Mouse (Mus musculus) thymus, adult 18-20 months (tissue): Measurements from ENCODE around the gene Gramd1c.

Source experiments
- DNase-seq, 2 experiments: peaks; one replicate each; pipeline ENCODE4 v3.0.0; 2022; ENCODE audit warnings: mixed read lengths in 2 of 2

Gene Gramd1c

DNA sequence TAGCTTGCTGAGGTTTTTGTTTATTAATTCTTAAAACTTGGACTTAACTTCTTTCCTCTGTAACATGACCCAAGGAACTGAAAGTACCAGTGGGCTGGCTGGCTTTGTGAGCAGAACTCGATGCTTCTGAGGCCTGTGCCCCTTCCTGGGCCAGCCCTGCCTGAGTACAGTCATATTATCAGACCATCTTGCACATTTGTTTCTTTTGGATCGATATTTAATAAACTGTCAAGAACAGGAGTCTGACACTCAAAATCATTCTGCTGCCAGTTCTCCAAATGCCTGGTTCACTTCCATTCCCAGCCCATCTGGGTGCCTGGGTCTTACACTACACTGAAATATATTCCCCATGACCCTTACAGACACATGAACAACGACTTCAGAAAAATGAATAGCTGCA lies 117.3 kb downstream of the Gramd1c start:
- DNase-seq: no peak

DNA sequence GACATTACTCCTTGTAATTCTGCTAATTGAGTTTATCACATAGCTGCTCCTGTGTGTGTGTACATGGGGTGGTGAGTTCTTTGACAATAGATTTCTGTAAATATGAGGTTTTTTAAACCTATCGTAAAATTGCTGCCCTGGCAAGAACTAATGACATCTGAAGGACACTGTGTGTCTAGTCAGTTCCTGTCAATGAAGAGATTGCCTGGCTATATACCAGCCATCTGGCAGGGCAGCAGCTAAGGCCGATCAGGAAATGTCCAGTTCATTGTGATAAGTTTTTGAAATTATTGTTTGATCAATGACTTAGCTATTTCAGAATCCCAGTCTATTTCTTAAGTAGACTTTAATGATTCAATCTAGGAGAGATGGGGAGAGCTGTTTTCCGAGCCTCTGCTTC lies 117.8 kb downstream of the Gramd1c start:
- DNase-seq: no peak

DNA sequence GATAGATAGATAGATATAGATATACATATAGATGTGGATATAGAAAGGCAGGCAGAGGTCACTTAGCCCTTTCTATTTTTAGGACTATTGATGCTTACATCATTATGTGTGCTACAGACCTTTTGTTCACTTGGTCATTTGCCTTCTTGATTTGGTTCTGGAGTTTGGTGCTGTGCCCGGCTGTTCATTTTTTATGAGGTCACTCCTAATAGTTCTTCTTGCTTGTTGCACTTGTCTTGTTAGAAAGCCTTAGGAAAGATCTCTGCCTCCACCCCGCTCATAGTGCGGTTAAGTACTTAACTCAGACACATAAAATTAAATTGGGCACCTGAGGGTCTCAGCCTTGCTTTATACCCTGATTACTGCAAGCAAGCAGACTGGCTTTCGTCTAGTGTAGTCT lies 122.3 kb downstream of the Gramd1c start:
- DNase-seq: no peak

DNA sequence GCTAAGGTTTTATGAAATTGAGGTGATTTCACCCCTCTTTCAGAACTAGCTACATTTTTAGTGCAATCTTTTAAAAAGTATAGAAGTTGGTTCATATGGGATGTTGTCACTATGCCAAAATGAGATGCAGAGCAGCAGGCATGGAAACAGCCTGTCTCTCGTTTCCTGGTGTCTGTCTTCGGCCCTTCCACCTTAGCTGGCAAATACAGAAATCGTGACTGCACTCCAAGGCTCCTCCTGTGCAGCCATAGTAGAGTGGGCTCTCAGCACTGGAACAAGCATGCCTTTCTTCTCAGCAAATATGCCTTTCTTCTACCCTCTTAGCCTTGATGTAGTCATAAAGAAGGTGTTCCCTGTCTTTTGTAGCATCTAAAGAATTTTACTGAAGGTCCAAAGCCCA lies 127.3 kb downstream of the Gramd1c start:
- DNase-seq: no peak

GRCm38 (mm10) chr16:43935367-43935766 lies 127.8 kb downstream of the Gramd1c start:
- no peak for DNase-seq

GRCm38 (mm10) chr16:43934856-43935255 lies 128.3 kb downstream of the Gramd1c start:
- no peak for DNase-seq

- no peak for DNase-seq
Observed at GRCm38 (mm10) chr16:43933041-43933440, 130.1 kb downstream of the Gramd1c start.

GRCm38 (mm10) chr16:43932319-43932718 lies 130.8 kb downstream of the Gramd1c start:
- no peak for DNase-seq

DNA sequence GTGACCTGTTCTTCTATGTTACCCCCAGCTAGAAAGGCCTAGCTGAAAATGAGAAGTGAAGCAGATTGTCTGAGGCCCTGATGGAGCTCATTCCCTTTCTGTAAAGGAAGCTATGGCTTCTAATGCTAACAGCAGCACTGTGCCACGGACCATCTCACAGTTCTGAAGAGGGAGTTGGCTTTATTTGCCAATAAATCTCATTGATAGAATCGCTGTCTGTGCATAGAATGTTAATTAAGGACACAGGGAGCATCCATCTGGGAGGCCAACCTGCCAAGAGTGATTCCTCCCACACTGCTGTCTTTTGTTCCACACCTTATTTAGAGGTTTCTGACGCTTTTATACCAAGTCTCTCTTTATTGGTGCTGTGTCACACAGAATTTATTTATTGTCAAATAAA lies 131.6 kb downstream of the Gramd1c start:
- DNase-seq: no peak

DNA sequence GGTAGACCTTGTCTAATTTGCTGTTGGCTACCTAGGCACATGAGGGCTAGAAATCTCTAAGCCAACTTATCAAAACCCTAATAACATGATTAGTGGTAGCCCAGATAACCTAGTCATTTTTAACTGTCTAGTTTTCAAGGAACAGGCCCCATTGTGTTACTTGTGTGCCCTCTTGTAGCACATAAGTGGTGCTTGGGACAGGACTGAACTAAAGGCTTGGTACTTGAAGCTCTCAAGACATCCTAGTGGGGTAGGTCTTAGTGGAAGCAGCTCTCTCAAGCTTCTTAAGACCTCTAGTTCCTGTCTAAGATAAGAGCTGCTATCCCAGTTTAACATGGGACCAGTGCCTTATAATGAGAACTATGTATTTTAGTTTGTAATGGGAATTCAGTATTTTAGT lies 132.6 kb downstream of the Gramd1c start:
- no peak for DNase-seq
